Mouse (Mus musculus): ENCODE measurements around the gene Gm16434. TPM values are rescaled to one million over a fixed set of nuclear protein-coding genes. Genes with fewer than 3 reads are reported as not detected.
"Not testable (repeated sequence)": the region's sequence is repeated elsewhere in the genome, so short reads cannot be mapped to it uniquely, and the experiment has no call there.

The Gm16434 gene
- not detected in 2 replicates for polyA plus RNA-seq (2016; fragmentation: Nextera tagmentation; extraction: Ambion mirVana)

GRCm38 (mm10) chr14:7194440-7194839 is at the start of gene Gm16434:
Gm16434 (minus strand) TSS chr14:7194540.
- ATAC-seq (ENCODE audit: insufficient number of reproducible peaks, low FRiP score); H3K4me2 ChIP-seq; H3K9ac ChIP-seq; H3K36me3 ChIP-seq; H3K4me3 ChIP-seq; H3K9me3 ChIP-seq (replicated peaks); H3K4me1 ChIP-seq (replicated peaks); H3K27ac ChIP-seq (ENCODE audit: poor library complexity, severe bottlenecking); H3K27me3 ChIP-seq (replicated peaks): not testable (repeated sequence)
- WGBS = no CpG with 5 or more reads among the region's 2 CpGs

GRCm38 (mm10) chr14:7243498-7243897 is 49.2 kb upstream of the Gm16434 start:
- WGBS = 2% methylated on average over 8 of the region's 10 CpGs
- not testable (repeated sequence) for H3K4me2 ChIP-seq; H3K4me1 ChIP-seq (replicated peaks); H3K27ac ChIP-seq (ENCODE audit: poor library complexity, severe bottlenecking); H3K4me3 ChIP-seq; H3K9me3 ChIP-seq (replicated peaks); H3K27me3 ChIP-seq (replicated peaks); H3K36me3 ChIP-seq; ATAC-seq (ENCODE audit: insufficient number of reproducible peaks, low FRiP score); H3K9ac ChIP-seq

- WGBS = 90% methylated on average over 2 of the region's 3 CpGs
- not testable (repeated sequence) for H3K4me1 ChIP-seq (replicated peaks); H3K9me3 ChIP-seq (replicated peaks); H3K4me3 ChIP-seq; H3K36me3 ChIP-seq; H3K9ac ChIP-seq; H3K4me2 ChIP-seq; H3K27ac ChIP-seq (ENCODE audit: poor library complexity, severe bottlenecking); H3K27me3 ChIP-seq (replicated peaks); ATAC-seq (ENCODE audit: insufficient number of reproducible peaks, low FRiP score)
Observed at GRCm38 (mm10) chr14:7200070-7200469, 5.7 kb upstream of the Gm16434 start.

GRCm38 (mm10) chr14:7174483-7174971 is 19.8 kb downstream of the Gm16434 start, which contains the start of gene Gm3512:
Gm3512 (minus strand) TSS chr14:7174533.
- H3K4me2 ChIP-seq; H3K4me1 ChIP-seq (replicated peaks); H3K9me3 ChIP-seq (replicated peaks); H3K9ac ChIP-seq; H3K4me3 ChIP-seq; H3K27me3 ChIP-seq (replicated peaks); H3K36me3 ChIP-seq; H3K27ac ChIP-seq (ENCODE audit: poor library complexity, severe bottlenecking); ATAC-seq (ENCODE audit: insufficient number of reproducible peaks, low FRiP score): not testable (repeated sequence)
- WGBS = no CpG with 5 or more reads among the region's 37 CpGs

Other genes starting within 250 kb of the Gm16434 start
- gene Gm6356, start 220.7 kb downstream of the Gm16434 start, polyA plus RNA-seq (2016; fragmentation: Nextera tagmentation; extraction: Ambion mirVana) = not detected in 2 replicates
- gene Gm10406, start 167.1 kb downstream of the Gm16434 start, polyA plus RNA-seq (2016; fragmentation: Nextera tagmentation; extraction: Ambion mirVana) = 0.13 TPM in 1 of 2 replicates, not detected in the other
- not detected in 2 replicates for gene Gm3685, start 149.6 kb downstream of the Gm16434 start, polyA plus RNA-seq (2016; fragmentation: Nextera tagmentation; extraction: Ambion mirVana)
- gene Gm3696, start 93.9 kb downstream of the Gm16434 start, polyA plus RNA-seq (2016; fragmentation: Nextera tagmentation; extraction: Ambion mirVana) = 1.2 and 1.4 TPM in 2 replicates
- gene Gm6676, start 69.1 kb downstream of the Gm16434 start, polyA plus RNA-seq (2016; fragmentation: Nextera tagmentation; extraction: Ambion mirVana) = not detected in 2 replicates
- gene Gm3512, start 20.0 kb downstream of the Gm16434 start, polyA plus RNA-seq (2016; fragmentation: Nextera tagmentation; extraction: Ambion mirVana) = 3.4 and 4.1 TPM in 2 replicates
- gene Gm3727, start 70.2 kb upstream of the Gm16434 start, polyA plus RNA-seq (2016; fragmentation: Nextera tagmentation; extraction: Ambion mirVana) = not detected in 2 replicates
- gene Gm3739, start 120.5 kb upstream of the Gm16434 start, polyA plus RNA-seq (2016; fragmentation: Nextera tagmentation; extraction: Ambion mirVana) = 2.4 TPM in 2 replicates
- not detected in 2 replicates for gene Gm5797, start 137.9 kb upstream of the Gm16434 start, polyA plus RNA-seq (2016; fragmentation: Nextera tagmentation; extraction: Ambion mirVana)
- gene Gm8374, start 170.6 kb upstream of the Gm16434 start, polyA plus RNA-seq (2016; fragmentation: Nextera tagmentation; extraction: Ambion mirVana) = not detected in 2 replicates